Mouse (Mus musculus) liver, embryonic 14.5 days (tissue): ENCODE measurements around the gene Nr3c2.

Source experiments
- CTCF ChIP-seq: IDR thresholded peaks from 2 replicates; pipeline ENCODE4 v1.5.1; 2016; ENCODE audit warnings: antibody characterized with exemption, low read depth, control low read depth
- EP300 ChIP-seq: IDR thresholded peaks from 2 replicates; pipeline ENCODE4 v1.6.1; 2016; ENCODE audit warnings: antibody characterized with exemption, low read depth

DNA sequence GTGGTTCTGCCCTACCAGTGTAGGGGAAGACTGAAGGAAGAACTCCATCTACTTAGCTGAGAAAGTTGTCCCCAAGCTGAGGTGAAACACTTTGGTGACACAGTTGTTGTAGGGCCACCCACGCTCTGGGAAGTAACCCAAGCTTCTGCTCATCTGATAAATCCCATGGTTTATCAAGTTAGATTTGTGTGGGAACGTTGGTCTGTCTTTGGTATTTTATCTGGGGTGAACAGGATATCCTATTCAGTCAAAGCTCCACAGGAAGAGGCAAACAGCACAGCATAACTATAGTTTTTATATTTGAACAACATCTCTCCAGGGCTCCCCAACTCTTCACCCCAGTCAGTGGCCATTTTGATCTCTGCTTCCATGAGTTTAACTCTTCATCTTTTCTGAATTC is 40.7 kb upstream of the Nr3c2 start:
- TF ChIP-seq CTCF = no peak
- no peak for TF ChIP-seq EP300
